Mouse (Mus musculus) layer of hippocampus, adult 11-12 months (tissue): Measurements from ENCODE around the gene Cyp2d40.
A peak's percentile ranks its signal among the peaks of the same experiment; 100 is the strongest.
"Not testable (repeated sequence)": the region's sequence is repeated elsewhere in the genome, so short reads cannot be mapped to it uniquely, and the experiment has no call there.

ENCODE experiments used
- DNase-seq: peaks from one replicate; pipeline ENCODE4 v3.0.0; 2022; ENCODE audit warnings: low spot score

Gene Cyp2d40

DNA sequence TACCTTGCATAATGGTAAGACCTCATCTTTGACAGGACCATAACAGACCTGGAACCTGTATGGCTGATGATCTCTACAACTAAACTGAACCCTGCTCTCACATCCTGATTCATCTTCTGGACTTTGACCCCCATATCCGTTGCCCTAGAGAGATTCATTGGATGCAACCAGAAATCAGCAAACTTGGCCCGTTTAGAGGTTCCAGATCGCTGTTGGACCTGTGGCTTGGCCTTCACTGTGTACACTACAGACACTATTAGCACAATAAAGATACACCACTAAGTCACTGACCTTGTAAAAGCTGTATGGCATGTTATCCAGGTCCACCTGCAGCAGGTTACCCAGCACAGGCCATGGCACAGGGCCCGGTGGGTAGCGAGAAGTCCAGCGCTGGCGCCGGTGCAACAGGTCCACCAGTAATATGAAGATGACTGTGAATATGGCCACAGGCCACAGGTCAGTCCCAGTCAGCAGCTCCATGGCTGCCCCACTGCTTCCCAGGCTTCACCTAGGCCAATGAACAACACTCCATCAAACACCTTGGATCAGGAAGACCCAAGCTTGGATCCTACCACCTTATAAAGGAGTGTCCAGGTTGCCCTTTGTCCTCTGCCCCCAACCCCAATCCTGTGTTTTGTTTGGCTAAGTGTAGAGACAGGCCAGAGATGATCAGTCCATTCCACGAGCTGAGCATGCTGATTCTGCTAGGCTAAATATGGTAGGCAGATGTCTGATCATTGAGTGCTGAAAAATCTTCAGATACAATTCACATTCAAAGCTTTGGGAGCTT, at the start of gene Cyp2d40:
TSS of gene Cyp2d40 (minus strand) at position 553 of the 790 bp plus-strand sequence.
- DNase-seq: no peak

DNA sequence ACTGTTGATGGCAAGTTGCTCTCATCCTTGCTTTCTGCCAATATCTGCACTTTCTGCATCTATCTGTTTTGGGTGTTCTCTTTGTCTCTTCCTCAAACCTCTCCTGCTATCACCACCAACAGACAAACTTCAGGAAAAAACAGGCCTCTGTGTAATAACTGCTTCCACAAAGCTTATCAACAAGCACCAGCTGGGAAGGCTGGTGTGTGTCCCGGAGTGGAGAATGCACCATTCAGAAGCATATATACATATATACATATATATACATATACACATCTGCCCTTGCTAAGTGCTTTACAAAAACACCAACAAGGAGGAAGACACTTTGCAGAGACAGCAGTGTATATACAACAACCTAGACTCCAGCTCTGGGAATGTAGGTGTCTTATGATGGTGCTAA, 46.6 kb upstream of the Cyp2d40 start:
- DNase-seq: no peak

- DNase-seq: no peak
Measured at GRCm38 (mm10) chr15:82809511-82809910, 45.5 kb upstream of the Cyp2d40 start.

DNA sequence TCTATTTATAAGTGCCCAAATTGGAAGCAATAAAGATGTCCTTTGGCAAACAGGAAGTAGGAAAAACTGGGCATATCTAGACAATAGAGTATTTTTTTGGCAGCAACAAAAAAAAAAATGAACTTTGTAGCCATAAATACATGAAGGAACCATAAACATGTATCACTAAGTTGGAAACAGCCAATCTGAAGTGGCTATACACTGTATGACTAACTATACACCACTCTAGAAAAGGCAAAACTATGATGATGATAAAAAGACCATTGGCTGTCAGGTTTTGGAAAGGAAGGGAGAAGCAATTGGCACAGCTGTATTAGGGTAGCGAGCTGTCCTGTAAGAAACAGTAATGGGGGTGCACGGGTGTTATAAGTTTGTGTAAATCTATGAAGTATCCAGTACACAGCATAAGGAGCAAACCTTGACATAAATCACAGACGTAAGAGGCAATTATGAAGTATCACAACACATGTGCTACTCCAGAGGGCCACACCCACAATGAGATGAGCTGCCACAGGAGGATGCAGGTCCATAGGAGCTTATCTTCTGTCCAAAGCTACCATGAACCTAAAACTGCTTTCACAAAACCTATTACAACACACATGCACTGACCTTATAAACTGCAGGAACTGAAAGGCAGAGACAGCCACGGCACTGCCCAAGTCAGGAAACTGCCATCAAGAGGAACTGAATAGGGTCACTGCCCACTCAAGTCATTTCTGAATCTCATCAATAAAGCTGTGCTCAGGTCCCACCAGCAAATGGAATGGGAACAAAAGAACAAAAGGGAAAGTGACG, 43.2 kb upstream of the Cyp2d40 start:
- DNase-seq: no peak

GRCm38 (mm10) chr15:82804708-82805639, 41.0 kb upstream of the Cyp2d40 start:
- peak; percentile 88 for DNase-seq

DNA sequence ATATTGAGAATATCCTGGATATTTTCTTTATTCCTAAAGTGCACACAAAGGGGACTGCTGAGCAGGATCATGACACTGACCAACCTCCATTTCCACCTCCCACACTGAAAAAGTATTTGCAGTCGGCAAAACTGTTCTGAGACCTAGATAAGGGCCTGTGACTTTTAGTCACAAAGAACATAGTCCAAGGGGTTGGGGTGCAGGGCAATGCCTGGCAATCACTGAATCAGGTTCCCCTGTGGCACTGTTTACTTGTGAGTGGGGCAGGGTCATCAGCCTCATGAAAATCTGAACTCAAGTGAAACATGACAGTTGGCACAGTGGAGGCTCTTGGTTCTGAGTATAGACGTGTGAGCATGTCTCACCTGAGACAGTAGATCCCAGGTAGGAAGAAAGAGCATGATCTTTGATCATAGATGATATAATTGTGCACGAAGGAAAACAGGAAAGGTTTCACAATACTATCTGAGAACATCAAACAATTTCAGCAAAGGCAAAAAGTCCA, 32.0 kb upstream of the Cyp2d40 start:
- DNase-seq: no peak

DNA sequence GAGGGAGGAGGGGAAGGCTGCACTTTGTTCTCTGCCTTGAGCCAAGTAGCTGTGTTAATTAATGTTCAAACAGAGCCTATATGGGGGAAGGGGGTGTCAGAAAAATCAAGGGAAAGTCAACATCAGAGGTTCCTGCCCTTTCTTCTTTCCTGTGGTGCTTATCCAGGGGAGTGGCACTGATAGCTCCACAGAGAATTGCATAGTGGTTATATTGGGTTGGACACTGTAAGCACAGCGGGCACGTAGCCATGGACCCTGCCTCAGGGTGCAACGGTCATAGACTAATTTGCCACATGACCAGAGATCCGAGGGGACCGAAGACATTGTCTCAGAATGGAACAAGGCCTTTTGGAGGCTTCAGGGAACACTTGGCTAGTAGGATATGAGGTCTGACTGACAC, 30.3 kb upstream of the Cyp2d40 start, which contains the start of gene Cyp2d26:
TSS of gene Cyp2d26 (minus strand) at position 18 of the 400 bp plus-strand sequence.
- no peak for DNase-seq

DNA sequence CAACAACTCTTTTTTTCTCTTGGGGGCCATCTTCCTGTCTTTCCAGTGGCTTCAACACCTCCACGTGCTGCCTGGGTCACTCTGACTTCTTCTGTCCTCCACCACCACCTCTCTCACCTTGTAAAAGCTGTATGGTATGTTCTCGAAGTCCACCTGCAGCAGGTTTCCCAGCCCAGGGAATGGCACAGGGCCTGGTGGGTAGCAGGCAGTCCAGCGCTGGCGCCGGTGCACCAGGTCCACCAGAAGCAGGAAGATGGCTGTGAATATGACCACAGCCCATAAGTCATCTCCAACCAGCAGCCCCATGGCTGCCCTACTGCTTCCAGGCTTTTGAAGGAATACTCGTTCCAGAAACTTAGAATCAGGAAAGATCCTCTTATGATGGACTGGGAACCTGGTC, 29.9 kb upstream of the Cyp2d40 start:
- DNase-seq: no peak

- no peak for DNase-seq
Measured at GRCm38 (mm10) chr15:82793454-82793853, 29.5 kb upstream of the Cyp2d40 start.

GRCm38 (mm10) chr15:82792566-82792965, 28.6 kb upstream of the Cyp2d40 start:
- no peak for DNase-seq

GRCm38 (mm10) chr15:82784581-82784980, 20.6 kb upstream of the Cyp2d40 start:
- DNase-seq: no peak

GRCm38 (mm10) chr15:82783800-82784199, 19.8 kb upstream of the Cyp2d40 start:
- DNase-seq: no peak

DNA sequence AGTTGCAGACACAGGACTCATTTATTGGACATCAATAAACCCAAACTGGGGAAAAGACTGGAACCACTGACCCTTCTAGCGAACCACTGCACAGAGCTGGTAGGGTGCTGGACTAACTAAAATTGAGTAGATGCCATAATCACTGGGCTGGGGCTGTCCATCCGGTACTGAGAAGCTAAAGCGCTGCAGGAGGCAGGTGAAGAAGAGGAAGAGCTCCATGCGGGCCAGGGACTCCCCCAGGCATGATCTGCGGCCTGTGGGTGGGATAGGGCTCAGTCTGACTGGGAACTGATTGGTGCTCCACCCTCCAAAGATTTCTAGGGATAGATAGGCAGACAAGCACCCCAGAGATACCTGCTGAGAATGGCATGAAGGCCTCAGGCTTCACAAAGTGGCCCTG, 13.9 kb upstream of the Cyp2d40 start:
- not testable (repeated sequence) for DNase-seq

DNA sequence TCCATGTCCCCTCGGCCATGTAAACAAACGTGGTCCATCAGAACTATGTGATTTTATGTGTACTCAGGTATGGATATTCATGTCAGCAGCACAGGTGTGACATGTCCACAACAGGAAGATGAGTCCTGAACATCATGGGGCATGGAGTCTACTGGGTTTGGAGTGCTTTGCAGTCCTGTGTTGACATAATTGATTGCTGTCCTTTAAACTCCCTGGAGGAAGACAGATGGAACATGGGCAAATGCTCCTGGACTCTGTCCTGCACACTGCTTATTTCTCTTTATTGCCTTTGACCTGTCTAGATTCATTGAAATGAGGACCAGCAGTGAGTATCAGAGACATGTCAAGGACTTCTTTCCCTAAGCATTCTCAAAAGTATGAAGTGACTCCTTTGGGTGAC, 2.0 kb upstream of the Cyp2d40 start:
- DNase-seq: no peak

DNA sequence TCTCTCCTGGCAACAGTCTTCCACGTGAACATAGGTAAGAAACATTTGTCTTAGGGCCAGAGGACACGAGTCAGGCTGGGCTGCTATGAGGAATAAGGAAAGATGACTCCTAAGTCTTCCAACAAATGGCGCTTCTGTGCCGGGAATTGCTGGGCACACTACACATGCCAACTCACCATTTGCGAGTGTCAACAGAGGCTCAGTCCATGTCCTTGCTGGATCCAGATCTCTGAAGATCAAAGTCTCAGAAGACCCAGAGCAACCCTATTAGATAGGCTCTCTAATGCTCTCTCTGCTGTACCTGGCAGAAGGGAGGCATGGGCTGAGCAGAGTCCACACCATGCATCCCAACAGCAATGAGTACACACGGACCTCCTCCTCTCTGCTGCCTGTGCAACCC, 898 bp upstream of the Cyp2d40 start:
- no peak for DNase-seq

DNA sequence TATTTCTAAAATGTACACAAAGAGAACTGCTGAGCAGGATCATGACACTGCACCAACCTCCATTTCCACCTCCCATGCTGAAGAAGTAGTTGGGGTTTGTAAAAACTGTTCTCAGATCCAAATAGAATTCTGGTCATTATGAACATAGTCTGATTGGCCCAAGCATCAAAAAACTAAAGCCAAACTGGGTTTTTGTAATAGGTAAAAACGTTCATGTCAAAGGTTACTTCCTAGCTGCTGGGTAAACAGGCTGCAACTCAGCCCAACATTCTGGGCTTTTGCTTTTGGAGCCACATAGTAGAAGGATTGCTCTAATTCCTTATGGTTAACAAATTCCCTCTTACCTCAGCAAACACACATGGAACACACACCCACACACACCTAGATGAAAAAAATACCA, 15.8 kb downstream of the Cyp2d40 start:
- no peak for DNase-seq

DNA sequence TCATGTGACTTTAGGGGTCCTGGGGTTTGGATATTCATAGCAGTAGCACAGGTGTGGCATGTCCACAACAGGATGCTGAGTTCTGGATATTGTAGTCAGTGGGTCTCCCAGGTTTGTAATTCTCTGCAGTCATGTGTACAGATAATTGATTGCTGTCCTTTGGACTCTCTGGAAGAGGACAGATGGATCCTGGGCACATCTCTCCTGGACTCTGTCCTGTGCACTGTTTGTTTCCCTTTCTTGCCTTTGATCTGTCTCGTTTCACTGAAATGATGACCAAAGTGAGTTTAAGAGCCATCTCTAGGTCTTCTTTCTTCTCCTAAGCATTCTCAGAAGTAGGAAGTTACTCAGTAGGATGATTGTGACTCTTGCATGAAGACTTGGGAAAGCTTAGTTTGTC, 16.5 kb downstream of the Cyp2d40 start:
- no peak for DNase-seq

DNA sequence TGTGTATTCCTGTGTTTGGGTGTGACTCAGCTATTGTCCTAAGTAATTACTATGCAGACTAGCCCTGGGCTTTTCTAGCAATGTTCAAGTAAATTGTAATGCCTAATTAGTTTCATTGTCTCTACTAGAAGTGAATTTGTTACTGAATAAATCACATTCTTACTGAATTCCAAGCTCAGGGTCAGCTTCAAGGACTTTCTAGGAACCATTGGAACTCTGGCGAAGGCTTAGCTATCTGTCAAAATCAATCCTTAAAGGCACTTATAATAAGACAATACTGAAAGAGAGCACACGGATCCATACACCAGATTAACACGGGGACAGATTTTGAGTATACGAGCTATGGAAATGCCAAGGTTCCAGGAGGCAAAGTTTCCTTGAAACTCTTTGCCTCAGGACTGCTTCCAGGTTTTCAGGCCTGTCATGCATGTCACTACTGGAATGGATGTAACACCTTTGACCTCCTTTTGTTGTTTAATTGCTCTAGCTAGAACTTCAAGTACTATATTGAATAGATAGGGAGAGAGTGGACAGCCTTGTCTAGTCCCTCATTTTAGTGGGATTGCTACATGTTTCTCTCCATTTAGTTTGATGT, 30.6 kb downstream of the Cyp2d40 start:
- not testable (repeated sequence) for DNase-seq
